Mouse (Mus musculus) gastrocnemius, postnatal 4 days (tissue): ENCODE data around the gene Nme2. TPM values are rescaled to one million over a fixed set of nuclear protein-coding genes. Genes with fewer than 3 reads are reported as not detected.
"Not testable (repeated sequence)": the region's sequence is repeated elsewhere in the genome, so short reads cannot be mapped to it uniquely, and the experiment has no call there.

Experiments
- DNase-seq, 2 experiments: peaks; one replicate each; pipeline ENCODE4 v3.0.0; 2021 to 2022; ENCODE audit warnings: low spot score in 2 of 2, mixed read lengths in 2 of 2
- total RNA-seq, 2 experiments: library from RNA; stranded (reverse); gene quantifications; 2 replicates each; pipeline ENCODE4 v1.2.3; 2021

The Nme2 gene
- total RNA-seq, 2 experiments from 2014 or later, result 580 to 658 TPM

GRCm38 (mm10) chr11:93968005-93968847 lies 12.2 kb upstream of the Nme2 start, which contains the start of the genes Gm20390 and Nme1:
Gene Gm20390 (minus strand): TSS chr11:93968293.
Gene Nme1 (minus strand): TSS chr11:93968521.
- DNase-seq, result peak; percentile 90 to 95

GRCm38 (mm10) chr11:93967381-93967780 lies 11.3 kb upstream of the Nme2 start:
- DNase-seq, result no peak

DNA sequence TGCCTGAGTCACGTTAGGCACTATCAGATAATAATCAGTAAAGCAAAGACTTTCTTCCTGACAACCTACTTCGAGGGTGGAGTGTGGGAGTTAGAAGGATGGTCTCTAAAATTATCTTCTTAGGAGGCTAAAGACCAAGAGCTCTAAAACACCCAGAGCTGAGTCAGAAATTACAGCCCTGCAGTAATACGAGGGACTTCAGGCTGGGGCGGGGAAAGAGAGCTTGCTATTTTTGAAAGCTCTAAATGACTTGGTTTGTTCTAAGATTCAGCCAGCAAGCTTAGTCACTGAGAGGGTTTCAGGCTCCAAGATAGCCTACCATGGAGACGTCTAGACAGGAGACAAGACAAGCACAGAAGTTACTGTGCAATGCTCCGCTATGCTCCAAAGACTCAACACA lies 9.3 kb upstream of the Nme2 start:
- no peak for DNase-seq

DNA sequence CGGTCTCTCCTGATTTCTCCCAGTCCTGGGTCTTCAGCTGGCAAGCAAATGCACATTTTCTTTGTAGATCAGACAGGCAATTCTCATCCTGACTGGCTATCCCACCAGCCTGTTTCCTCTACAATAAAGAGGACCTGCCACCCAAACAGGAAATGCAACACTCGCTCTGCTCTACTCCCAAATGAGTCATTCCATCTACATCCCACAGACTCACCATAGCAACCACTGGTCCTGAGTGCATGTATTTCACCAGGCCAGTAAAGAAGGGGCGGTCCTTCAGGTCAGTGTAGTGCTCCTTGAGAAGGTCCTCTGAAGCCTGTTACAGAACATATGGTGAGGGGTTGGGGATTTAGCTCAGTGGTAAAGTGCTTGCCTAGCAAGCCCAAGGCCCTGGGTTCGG lies 7.0 kb upstream of the Nme2 start:
- DNase-seq, result no peak

GRCm38 (mm10) chr11:93961482-93961881 lies 5.4 kb upstream of the Nme2 start:
- DNase-seq, result no peak

DNA sequence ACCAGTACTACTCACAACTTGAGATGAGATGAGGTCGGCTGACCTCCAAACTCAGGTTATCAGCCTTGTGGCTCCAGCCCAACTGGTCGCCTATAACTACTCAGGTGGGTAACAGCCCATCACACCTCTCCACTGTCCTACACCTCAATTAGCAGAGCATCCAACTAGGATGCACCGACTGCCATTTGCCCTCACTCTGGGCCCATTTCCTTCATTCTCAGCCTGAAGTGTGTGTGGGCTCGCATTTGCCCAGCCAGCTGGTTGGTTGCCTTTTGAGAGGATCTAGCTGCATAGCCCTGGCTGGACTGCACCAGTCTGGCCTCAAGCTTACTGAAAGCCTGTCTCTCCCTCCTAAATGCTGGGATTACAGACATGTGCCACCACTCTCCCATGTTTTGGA lies 1.7 kb upstream of the Nme2 start:
- no peak for DNase-seq

GRCm38 (mm10) chr11:93957031-93957555 lies 1.0 kb upstream of the Nme2 start:
- no peak for DNase-seq

DNA sequence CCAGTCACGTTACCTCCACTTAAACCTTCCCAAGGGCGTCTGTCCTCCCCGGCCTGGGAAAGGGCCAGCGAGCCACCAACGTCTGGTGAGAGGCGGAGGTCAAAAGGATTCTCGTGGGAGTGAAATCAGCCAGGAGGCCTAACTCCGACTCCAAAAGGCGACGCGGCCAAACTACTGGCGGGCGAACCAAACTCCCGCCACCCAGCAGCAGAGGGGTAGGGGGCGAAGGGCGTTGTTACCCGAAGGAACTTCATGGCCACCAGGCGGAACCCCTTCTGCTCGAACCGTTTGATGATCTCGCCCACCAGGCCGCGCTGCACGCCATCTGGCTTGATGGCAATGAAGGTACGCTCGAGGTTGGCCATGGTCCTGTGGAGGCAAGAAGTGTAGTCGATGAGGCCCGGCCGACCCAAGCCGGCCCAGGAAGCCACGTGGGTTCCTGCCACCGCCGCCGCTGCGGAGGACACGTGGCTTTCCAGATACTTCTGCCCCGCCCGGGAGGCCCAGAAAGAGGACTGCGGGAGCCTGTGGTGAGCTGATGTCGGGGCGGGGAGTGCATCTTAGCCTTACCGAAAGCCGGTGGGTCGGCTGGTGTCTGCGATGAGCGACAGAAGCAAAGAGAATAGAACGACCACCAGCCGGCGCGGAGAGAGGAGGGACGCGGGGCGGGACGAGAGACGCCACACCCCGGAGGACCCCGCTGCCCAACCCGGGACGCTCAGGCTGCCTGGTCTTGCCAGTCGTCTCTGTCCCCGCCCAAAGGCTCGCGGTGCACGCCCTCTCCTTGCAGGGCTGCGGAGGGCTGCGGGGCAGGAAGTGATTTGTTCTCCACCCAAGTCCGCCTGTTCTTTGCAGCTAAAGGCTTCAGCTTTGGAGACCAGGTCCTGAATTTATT lies 556 bp downstream of the Nme2 start:
- peak; percentile 90 to 94 for DNase-seq

DNA sequence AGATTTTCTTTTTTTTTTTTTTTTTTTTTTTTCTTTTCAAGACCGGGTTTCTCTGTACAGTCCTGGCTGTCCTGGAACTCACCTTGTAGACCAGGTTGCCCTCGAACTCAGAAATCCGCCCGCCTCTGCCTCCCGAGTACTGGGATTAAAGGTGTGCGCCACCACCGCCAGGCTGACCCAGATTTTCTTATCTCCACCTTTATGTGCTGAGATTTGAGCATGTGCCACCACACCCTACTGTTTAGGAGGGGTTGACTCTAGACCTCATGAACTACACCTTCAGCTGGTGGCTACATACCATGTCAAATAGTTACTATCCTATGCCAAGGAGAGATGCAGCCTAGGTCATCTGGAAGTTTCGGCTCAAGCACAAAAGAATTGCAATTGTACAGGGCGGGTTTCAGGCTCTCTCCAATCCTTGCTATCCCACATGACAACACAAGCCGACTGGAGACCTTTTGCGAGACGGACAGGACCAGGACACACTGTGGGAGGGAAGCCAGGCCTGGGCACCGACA lies 1.3 kb downstream of the Nme2 start:
- DNase-seq, result no peak

DNA sequence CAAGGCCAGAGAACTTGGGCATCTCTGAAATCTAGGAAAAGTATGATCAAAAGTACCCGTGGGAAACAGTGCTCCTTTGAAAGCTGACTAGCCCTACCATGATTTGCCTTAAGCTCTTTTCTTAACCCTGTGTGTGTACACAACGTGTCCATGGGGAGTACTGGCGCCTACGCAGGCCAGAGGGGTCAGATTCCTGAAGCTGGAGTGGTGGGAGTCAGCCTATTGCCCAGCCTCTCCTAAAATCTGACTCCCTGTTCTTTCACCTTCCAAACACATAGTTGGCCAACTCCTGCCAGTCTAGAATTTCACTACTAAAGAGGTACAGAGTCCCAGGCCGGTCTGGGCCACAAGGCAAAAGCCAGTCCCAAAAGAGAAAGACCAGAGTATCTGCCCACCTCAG lies 3.7 kb downstream of the Nme2 start:
- no peak for DNase-seq

DNA sequence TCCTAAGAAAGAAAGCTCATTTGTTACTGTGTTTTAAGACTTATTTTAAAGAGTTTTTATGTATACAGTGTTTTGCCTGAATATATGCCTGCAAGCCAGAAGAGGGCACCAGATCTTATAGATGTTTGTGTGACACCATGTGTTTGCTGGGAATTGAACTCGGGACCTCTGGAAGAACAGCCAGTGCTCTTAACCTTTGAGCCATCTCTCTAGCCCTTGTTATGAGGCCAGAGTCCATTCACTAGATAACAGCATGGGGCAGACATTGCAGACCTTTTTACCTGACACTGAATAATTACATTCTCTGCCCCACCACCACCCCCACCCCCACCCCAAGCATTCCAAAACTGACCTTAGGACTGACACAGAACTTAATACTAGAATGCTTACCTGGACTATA lies 6.0 kb downstream of the Nme2 start:
- DNase-seq, result no peak

GRCm38 (mm10) chr11:93948887-93949567 lies 7.0 kb downstream of the Nme2 start:
- DNase-seq, result no peak

GRCm38 (mm10) chr11:93944986-93945385 lies 11.1 kb downstream of the Nme2 start:
- no peak for DNase-seq

- no peak for DNase-seq
Observed at GRCm38 (mm10) chr11:93940906-93941305, 15.2 kb downstream of the Nme2 start.

- DNase-seq, result no peak
Observed at GRCm38 (mm10) chr11:93929106-93929505, 27.0 kb downstream of the Nme2 start.

DNA sequence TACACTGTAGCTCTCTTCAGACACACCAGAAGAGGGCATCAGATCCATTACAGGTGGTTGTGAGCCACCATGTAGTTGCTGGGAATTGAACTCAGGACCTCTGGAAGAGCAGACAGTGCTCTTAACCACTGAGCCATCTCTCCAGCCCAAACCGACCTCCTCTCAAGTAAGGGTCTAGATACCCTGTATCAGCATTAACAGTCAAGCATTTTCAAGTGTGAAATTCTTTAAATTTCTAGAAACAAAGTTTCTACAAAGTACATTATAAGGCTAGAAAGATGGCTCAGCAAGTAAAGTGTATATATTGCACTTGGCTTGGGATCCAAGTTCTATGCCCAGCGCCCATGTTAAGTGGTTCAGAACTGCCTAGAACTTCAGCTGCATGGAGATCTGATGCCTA lies 41.0 kb downstream of the Nme2 start:
- DNase-seq, result not testable (repeated sequence)

DNA sequence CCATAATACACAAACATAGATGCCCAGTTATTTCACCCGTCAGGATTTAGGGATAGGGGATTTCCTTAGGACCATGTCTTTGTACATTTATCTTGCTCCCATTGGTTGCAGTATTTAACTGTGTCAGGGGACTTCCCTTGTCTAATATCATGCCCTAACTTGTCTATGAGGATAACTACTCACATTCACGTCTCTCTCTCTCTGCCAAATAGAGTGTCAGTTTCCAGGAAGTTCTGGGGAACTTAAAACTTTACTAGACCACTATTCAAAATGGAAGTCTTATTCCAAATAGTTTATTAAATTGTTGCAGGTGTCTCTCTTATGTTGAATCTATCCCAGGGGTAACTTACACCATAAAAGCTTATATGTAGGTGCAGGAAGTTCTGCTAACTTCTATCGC lies 44.5 kb downstream of the Nme2 start:
- no peak for DNase-seq

GRCm38 (mm10) chr11:93908829-93909228 lies 47.2 kb downstream of the Nme2 start:
- DNase-seq, result no peak

DNA sequence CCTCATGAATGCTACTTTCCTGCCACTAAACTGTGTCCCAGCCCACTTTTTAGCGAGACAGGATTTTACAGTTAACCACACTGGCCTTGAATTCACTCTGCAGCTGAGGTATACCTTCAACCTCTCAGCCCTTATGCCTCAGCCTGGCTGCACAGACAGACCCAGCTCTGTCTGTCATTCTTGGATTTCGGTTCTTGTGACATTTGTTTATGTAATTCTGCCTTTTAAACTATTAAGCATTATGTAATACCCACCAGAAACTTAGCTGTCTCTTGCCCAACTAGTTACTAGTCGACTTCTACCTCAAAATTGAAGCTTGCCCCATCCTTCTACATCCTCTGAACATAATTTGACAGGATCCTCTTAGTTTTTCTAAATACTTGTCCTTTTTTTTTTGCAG lies 48.2 kb downstream of the Nme2 start:
- DNase-seq, result no peak

DNA sequence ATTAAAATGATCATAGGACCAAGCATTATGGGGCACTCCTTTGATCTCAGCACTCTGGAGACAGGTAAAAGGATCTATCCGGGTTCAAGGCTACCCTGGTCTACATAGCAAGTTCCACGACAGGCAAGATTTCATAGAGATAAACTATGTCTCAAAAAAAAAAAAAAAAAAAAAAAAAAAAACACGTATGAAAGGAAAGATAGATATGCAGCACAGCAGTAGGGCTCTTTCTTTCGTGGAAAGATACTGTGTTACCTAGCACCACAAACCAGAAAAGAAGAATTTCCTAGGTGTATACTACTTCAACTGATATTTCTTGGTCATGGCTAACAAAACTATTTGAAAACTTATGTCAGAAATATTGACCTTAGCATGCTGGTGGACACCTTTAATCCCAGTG lies 49.2 kb downstream of the Nme2 start:
- DNase-seq, result no peak
